Mouse (Mus musculus) gastrocnemius, adult 18-20 months (tissue): ENCODE data around the gene Ccdc141. TPM values are rescaled to one million over a fixed set of nuclear protein-coding genes. Genes with fewer than 3 reads are reported as not detected.

Experiments used
- DNase-seq: peaks from one replicate; pipeline ENCODE4 v3.0.0; 2021; ENCODE audit warnings: low spot score
- total RNA-seq, 2 experiments: library from RNA; stranded (reverse); gene quantifications; 2 replicates each; pipeline ENCODE4 v1.2.3; 2021

The Ccdc141 gene
- total RNA-seq, 2 experiments from 2014 or later: 4.2 to 5.1 TPM

DNA sequence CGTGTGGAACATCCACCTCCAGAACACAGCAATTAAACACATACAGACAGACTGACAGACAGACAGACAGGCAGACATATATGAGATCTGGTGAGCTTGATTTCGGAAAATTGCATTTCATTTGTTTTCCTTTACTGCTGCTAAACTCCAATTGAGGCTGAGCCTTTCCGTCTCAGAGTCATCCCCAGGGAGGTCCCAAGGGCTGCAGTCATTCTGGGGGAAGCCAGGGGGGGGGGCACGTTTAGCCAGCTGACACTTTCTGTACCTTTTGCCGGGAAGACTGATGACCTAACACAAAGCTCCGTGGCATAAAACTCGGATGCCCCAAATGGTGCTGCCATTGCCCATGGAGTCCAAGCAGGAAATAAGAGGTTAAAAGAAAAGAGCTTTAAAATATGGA lies 5.0 kb upstream of the Ccdc141 start:
- no peak for DNase-seq

DNA sequence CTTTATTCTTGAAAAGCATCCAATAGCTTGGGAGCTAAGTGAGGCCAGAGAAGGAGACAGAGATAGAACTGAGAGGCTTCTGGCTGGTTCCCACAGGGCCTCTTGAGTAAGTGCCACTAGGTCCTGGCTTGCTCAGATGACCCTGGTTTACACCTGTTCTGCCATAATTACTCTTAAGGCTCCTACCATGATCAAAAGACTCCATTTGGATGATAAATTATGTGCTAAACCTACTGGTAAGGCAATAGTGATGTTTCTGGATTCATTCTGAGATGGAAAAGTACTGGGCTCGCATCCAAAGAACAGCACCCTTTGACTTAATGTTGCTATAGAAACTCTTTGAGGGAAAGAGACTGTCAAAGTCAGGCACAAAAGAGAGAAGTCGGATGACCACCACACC lies 3.9 kb upstream of the Ccdc141 start:
- DNase-seq: peak; percentile 39

DNA sequence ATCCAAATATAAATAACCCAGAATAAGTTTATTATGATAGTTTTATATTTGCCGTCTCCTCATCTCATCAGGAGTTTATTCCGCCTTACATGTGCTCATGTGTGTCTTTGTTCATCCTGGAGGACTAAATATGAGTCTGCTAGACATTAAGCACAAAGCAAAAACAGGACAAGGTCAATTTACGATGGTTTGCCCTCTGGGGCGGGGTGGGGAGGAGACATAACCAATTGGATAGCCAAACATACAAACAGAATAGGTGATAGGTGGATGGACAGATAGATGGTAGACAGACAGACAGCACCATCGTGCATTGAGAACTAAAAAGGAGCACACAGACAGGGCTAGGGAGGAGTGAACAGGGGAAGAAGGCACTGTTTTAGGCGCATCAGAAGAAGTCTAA lies 3.4 kb upstream of the Ccdc141 start:
- no peak for DNase-seq

DNA sequence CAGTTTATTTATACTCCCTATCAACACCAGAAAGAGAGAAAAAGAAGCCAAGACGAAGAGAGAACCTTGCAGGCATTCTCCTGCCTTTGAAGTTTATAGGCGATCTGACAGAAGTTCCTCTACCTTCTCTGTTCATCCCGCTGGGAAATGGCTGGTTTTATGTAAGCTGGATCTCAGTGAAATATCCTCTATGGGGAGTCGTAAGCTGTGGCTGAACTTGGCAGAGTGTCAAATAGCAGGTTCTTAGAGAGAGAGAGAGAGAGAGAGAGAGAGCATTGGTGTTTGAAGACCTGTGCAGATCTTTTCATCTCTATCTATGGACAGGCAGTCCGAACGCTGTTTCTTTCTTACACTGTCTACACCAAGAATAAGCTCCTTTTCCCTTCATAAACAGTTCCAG lies 2.9 kb upstream of the Ccdc141 start:
- no peak for DNase-seq

DNA sequence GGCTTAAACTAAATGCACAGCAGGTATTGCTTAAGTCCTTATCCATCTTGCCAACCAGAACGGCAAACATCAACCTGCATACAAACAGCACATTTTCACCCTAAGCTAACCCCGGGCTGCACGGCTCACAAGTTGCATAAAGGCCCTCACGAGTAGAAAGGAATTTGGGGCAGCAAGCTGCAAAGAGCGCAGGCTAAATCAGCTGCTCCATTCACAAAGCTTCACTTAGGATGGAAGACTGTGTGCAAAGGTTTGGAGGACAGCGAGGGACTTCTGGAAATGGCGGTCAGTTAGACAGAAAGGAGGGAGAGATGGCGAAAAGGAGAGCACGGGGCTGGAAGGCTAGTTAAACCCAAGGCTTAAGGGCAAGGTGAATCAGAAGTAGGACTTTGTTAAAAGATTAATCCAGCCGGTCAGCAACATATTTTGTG lies 1.8 kb upstream of the Ccdc141 start:
- DNase-seq: no peak

DNA sequence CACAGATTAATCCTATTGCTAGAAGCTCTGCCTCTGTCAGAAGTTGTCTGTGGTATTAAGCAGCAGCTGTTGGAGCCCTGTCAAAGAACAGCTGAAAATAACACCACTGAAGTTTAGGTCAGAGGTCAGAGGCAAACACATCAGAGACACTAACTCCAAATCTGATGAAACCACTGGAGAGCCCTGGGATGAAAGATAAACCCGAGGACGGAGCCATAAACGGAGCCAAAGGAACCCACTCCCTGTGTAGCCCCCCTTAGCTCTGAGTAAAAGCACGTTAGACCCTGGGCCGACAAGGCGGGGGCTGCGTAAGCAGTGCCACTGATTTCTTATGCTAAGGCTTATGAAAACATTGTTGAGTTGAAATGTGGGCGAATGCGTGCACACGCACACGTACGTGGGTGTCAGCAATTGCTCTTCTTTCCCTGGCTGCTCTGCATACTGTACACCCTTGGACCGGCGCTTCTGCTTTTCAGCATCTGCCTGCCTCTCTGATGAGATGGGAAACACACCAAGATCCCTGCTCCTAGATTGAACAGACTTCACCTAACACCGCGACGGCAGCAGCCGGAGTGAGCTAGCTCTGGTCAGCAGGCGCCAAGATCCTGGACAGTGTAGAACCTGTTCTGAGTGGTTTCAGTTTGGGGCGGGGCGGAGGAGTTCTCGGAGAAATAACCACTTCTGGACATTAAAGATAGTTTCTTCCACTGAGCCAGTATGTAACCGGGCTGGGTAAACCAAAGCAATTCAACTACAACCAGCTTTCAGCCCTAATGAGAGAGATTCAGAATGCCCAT lies 1.2 kb upstream of the Ccdc141 start:
- DNase-seq: peak; percentile 65

- DNase-seq: peak; percentile 66
Measured at GRCm38 (mm10) chr2:77169916-77170632, 362 bp downstream of the Ccdc141 start.

DNA sequence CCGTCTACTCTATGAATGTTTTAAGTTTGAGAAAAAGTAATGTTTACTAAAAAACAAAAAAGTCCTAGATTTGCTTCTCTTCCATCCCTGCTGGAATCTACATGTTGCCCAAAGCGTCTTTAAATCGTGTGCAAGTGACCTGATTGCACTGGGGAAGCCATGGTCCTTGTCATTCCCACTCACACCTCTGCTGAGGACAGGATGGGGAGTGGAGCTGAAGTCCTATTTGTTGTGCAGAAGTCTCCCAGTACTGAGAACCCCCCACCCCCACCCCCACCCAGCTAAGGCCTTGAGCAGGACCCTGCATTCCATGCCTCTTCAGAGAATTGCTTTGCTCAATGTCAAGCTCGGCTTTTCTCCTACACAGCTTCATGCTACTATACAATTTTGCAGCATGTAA lies 1.2 kb downstream of the Ccdc141 start:
- DNase-seq: no peak

DNA sequence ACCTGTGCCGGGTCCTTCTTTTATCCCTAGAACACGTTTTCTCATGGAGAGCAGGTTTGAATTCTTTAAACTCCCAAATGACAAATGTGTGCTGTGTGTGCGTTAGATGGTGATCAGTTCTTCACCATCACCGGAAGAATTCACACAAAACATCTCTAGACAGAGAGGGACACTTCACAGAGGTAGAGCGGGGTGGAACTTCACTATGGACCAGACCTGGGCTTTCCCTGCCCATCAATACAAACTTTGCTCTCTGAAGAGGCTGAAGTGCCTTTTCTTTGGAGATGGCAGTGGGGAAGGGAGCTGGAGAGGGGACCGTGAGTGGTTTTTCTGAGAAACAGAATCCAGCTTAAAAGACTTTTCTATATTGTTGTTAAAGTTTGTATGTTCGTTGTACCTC lies 1.7 kb downstream of the Ccdc141 start:
- no peak for DNase-seq

- no peak for DNase-seq
Measured at GRCm38 (mm10) chr2:77168081-77168685, 2.3 kb downstream of the Ccdc141 start.

DNA sequence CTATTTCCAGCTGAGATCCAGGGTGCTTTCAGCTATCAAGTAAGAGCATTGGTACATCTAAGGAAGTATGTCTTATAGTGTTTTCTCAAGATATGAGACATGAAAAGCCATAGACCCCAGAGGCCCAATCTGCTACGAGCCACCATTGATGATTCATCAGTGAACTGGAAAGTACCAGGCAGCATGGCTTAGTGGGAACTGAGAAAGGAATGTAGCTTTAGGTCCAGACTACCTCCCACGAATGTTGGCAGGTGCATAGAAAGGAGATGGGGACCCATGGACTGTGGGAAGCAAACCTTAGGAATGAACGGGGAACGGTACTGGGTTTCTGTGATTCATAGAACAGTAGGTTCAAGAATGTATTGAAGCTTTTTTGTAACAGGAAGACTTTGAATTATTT lies 4.1 kb downstream of the Ccdc141 start:
- DNase-seq: no peak

- no peak for DNase-seq
Measured at GRCm38 (mm10) chr2:77164662-77165061, 5.8 kb downstream of the Ccdc141 start.

DNA sequence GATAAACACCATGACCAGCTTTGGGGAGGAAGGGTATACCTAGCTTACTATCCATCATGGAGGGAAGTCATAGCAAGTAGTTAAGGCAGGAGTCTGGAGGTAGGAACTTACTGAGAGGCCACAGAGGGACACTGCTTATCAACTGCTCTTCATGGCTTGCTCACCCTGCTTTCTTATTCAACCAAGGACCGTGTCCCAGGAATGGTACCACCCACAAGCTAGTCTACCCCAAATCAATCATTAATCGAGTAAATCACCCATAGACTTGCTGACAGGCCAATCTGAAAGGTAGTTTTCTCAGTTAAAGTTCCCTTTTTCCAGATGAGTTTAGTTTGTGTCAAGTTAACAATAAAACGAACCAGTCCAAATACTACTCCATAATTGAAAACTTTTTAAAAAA lies 7.1 kb downstream of the Ccdc141 start:
- no peak for DNase-seq

GRCm38 (mm10) chr2:77162135-77162534 lies 8.3 kb downstream of the Ccdc141 start:
- DNase-seq: no peak

DNA sequence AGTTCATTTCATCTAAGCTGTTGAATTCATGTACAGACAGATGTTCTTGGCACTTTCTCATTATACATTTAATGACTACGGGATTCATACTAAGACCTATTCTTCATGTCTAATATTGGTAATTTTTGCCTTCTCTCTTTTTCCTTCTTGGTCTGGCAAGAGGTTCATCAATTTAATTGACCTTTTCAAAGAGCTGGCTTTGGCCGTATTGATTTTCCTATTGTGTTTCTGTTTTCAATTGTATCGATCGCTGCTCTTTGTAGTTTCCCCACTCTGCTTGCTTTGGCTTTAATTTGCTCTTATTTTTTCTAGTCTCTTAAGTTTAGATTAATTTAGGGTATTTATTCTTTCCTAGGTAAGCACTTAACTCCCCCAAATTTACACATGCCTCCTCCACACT lies 12.9 kb downstream of the Ccdc141 start:
- no peak for DNase-seq

DNA sequence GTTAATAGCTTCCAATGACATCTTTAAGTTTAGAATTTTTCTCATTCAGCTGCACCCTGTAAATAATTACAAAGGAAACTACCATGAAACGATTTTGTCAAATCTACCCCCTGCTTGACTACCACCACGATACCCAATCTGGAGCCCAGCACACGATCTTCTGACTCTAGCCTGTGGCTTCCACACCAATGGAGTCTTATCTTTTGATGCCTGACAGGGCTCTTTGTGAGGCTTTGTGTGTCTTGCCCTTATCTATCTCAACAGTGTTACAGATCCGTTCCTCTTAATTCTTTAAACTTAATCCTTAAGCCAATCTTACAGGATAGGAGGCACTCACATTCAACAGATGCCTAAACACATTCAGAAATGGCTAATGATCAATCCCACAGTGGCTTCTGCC lies 16.4 kb downstream of the Ccdc141 start:
- no peak for DNase-seq

DNA sequence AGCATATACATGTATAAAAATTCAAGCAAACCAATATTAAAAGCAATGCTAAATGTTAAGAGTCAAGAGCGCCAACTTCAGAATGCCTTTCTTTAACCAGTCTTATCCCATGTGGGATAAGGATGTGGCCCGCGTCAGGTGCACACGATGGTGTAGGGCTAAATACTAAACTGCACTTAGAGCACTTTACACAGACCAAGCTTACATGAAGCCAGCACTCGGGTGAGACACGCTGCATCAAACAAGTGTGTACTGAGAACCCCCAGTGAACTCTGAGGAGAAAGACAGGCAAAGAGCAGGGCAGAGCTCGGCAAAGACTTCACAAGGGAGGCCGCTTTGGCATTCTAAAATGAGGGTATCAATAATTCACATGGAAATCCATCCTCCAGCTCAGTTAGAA lies 19.2 kb downstream of the Ccdc141 start:
- no peak for DNase-seq

GRCm38 (mm10) chr2:77149576-77149975 lies 20.9 kb downstream of the Ccdc141 start:
- no peak for DNase-seq

DNA sequence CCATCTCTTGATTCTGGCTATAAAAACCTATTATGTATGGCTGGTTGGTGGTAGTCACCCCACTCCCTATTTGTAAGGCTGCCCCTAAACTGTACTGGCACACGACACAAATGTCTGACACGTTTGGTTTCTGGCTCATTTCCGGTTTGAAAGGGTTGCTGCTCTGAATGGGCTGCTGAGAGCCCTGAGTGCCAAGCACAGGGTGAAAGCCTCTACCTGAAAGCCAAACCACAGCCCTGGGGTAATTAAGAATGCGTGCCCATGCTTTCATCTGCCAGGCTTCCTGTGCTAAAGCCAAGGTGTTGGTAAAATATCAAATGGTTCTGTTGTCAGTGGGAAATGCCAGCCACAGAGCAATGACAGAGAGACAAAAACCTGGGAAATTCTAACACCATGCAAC lies 22.2 kb downstream of the Ccdc141 start:
- no peak for DNase-seq

GRCm38 (mm10) chr2:77146968-77147367 lies 23.5 kb downstream of the Ccdc141 start:
- DNase-seq: no peak

DNA sequence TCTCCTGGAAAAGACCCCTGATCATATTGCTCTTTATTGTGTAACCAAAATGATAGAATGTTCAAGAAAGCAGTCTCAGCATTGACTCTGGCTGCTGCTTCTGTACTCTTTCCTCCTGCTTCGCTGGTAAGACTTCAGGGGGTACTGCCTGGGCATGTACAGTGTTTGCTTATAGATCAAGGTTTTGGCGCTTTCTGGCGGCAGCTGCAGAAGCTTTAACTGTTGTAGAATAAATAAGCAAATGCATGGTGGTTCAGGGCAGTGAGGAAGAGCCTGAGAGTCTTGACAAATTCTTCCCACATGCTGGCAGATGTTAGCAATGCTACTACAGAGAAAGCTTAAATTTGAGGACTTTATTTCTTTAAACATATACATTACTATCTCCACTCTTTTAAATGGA lies 24.1 kb downstream of the Ccdc141 start:
- no peak for DNase-seq

GRCm38 (mm10) chr2:77143536-77143935 lies 26.9 kb downstream of the Ccdc141 start:
- DNase-seq: no peak

DNA sequence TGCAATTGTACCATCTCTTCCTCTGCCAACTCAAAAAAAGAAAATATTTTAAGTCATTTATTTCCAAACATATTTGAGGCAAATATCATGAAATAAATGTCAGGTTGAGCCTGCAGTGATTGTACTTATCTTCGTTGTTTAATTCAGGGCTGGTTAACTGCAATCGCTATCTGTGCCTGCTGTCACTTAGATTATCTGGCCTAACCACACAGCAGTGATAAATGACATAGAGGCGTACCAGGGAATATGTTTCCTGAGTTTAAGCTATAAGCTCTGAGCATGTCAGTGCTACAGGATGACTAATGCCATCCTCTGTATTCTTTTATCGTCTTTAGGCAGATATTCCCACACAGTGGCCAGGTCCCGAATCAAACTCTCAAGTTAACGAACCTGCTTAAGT lies 31.6 kb downstream of the Ccdc141 start:
- no peak for DNase-seq
